Mouse (Mus musculus) spleen, adult 2 months (tissue): Measurements from ENCODE around the gene Map7.

Experiments
- CTCF ChIP-seq: fragments of 200-500 bp; IDR thresholded peaks from 2 replicates; pipeline ENCODE4 v1.5.1; 2011; ENCODE audit warnings: mild to moderate bottlenecking, inconsistent platforms; ENCODE audit not compliant: insufficient read depth, insufficient read length, insufficient replicate concordance; ENCODE audit errors: extremely low read depth
- POLR2A ChIP-seq: fragments of 200-500 bp; IDR thresholded peaks from 2 replicates; pipeline ENCODE4 v1.6.1; 2011; ENCODE audit warnings: low read depth, low read length, inconsistent platforms

GRCm38 (mm10) chr10:20160914-20161313 lies 12.6 kb downstream of the Map7 start:
- no peak for TF ChIP-seq POLR2A
- no peak for TF ChIP-seq CTCF
